Mouse (Mus musculus): Measurements from ENCODE around the gene Asgr1. TPM values are rescaled to one million over a fixed set of nuclear protein-coding genes. Genes with fewer than 3 reads are reported as not detected.
A peak's percentile ranks its signal among the peaks of the same experiment; 100 is the strongest.
"Not testable (repeated sequence)": the region's sequence is repeated elsewhere in the genome, so short reads cannot be mapped to it uniquely, and the experiment has no call there.

The Asgr1 gene
- polyA plus RNA-seq (2015; fragmentation: Nextera tagmentation; extraction: Ambion mirVana), result 6.8 and 7.3 TPM in 2 replicates

- 0 out of 2 replicates have a peak, but pooled peaks cover 3% of the 10 kb centered on the region for H3K27me3 ChIP-seq
- peak; percentile 62 for ATAC-seq (ENCODE audit: insufficient read depth)
- no peak within 1 kb of the TSS for H3K9ac ChIP-seq
- H3K27ac ChIP-seq (replicated peaks), result peak within 1 kb of the TSS; percentile 57
- no peaks in the 10 kb centered on the region for H3K9me3 ChIP-seq (replicated peaks)
- WGBS (ENCODE audit: insufficient replicate concordance), result 68% methylated on average over 10 of the region's 10 CpGs
- no peaks in the 10 kb centered on the region for H3K36me3 ChIP-seq (replicated peaks)
- H3K4me3 ChIP-seq (replicated peaks), result no peak within 1 kb of the TSS
- H3K4me1 ChIP-seq (replicated peaks), result peaks cover 13% of the 10 kb centered on the region; the same call in 1 of the 2 replicates
- H3K4me2 ChIP-seq, result 0 out of 2 replicates have a peak within 1 kb of the TSS, but pooled peaks have one; percentile 10
Measured at GRCm38 (mm10) chr11:70053898-70054570, at the start of gene Asgr1. TSS of gene Asgr1 (plus strand) at chr11:70054085.

- Histone ChIP-seq H3K27ac (replicated peaks) (no peak overlapping the region), H3K9me3 (replicated peaks) (no peaks in the 10 kb centered on the region), H3K4me3 (replicated peaks) (no peak overlapping the region), H3K4me1 (replicated peaks) (peaks cover 24% of the 10 kb centered on the region), H3K9ac (no peak overlapping the region), H3K4me2 (no peak overlapping the region), H3K27me3 (no peaks in the 10 kb centered on the region), H3K36me3 (replicated peaks) (peaks cover 55% of the 10 kb centered on the region)
- no peak for ATAC-seq (ENCODE audit: insufficient read depth)
- WGBS (ENCODE audit: insufficient replicate concordance), result 65% methylated on average over 5 of the region's 5 CpGs
Measured at GRCm38 (mm10) chr11:70005521-70005920, 48.4 kb upstream of the Asgr1 start.

- Histone ChIP-seq H3K4me2 (no peak overlapping the region), H3K36me3 (replicated peaks) (peaks cover 79% of the 10 kb centered on the region), H3K9ac (no peak overlapping the region), H3K4me3 (replicated peaks) (no peak overlapping the region), H3K27ac (replicated peaks) (no peak overlapping the region), H3K27me3 (no peaks in the 10 kb centered on the region), H3K9me3 (replicated peaks) (no peaks in the 10 kb centered on the region), H3K4me1 (replicated peaks) (peaks cover 18% of the 10 kb centered on the region)
- WGBS (ENCODE audit: insufficient replicate concordance), result 84% methylated on average over 6 of the region's 6 CpGs
- ATAC-seq (ENCODE audit: insufficient read depth), result no peak
Measured at GRCm38 (mm10) chr11:70010033-70010432, 43.9 kb upstream of the Asgr1 start.

GRCm38 (mm10) chr11:70010548-70010947 is 43.3 kb upstream of the Asgr1 start:
- WGBS (ENCODE audit: insufficient replicate concordance), result 84% methylated on average over 12 of the region's 12 CpGs
- H3K9me3 ChIP-seq (replicated peaks), result no peaks in the 10 kb centered on the region
- H3K4me1 ChIP-seq (replicated peaks), result peaks cover 21% of the 10 kb centered on the region
- no peak overlapping the region for H3K4me3 ChIP-seq (replicated peaks)
- H3K36me3 ChIP-seq (replicated peaks), result peaks cover 78% of the 10 kb centered on the region
- ATAC-seq (ENCODE audit: insufficient read depth), result no peak
- H3K9ac ChIP-seq, result no peak overlapping the region
- H3K27ac ChIP-seq (replicated peaks), result no peak overlapping the region
- H3K4me2 ChIP-seq, result no peak overlapping the region
- no peaks in the 10 kb centered on the region for H3K27me3 ChIP-seq

- peaks cover 25% of the 10 kb centered on the region for H3K4me1 ChIP-seq (replicated peaks)
- H3K27ac ChIP-seq (replicated peaks), result no peak overlapping the region
- peaks cover 75% of the 10 kb centered on the region for H3K36me3 ChIP-seq (replicated peaks)
- no peak overlapping the region for H3K4me3 ChIP-seq (replicated peaks)
- 76% methylated on average over 10 of the region's 10 CpGs for WGBS (ENCODE audit: insufficient replicate concordance)
- H3K27me3 ChIP-seq, result no peaks in the 10 kb centered on the region
- no peak for ATAC-seq (ENCODE audit: insufficient read depth)
- no peaks in the 10 kb centered on the region for H3K9me3 ChIP-seq (replicated peaks)
- no peak overlapping the region for H3K9ac ChIP-seq
- H3K4me2 ChIP-seq, result no peak overlapping the region
Measured at GRCm38 (mm10) chr11:70010961-70011360, 42.9 kb upstream of the Asgr1 start.

- H3K27me3 ChIP-seq, result no peaks in the 10 kb centered on the region
- no peak overlapping the region for H3K4me2 ChIP-seq
- H3K4me1 ChIP-seq (replicated peaks), result peaks cover 31% of the 10 kb centered on the region
- 80% methylated on average over 9 of the region's 9 CpGs for WGBS (ENCODE audit: insufficient replicate concordance)
- no peak for ATAC-seq (ENCODE audit: insufficient read depth)
- H3K4me3 ChIP-seq (replicated peaks), result no peak overlapping the region
- no peak overlapping the region for H3K9ac ChIP-seq
- peaks cover 56% of the 10 kb centered on the region for H3K36me3 ChIP-seq (replicated peaks)
- no peak overlapping the region for H3K27ac ChIP-seq (replicated peaks)
- H3K9me3 ChIP-seq (replicated peaks), result no peaks in the 10 kb centered on the region
Measured at GRCm38 (mm10) chr11:70012931-70013330, 41.0 kb upstream of the Asgr1 start.

- no peak for ATAC-seq (ENCODE audit: insufficient read depth)
- Histone ChIP-seq H3K27me3 (no peaks in the 10 kb centered on the region), H3K9me3 (replicated peaks) (no peaks in the 10 kb centered on the region), H3K36me3 (replicated peaks) (peaks cover 51% of the 10 kb centered on the region), H3K27ac (replicated peaks) (no peak overlapping the region), H3K9ac (no peak overlapping the region), H3K4me2 (no peak overlapping the region), H3K4me1 (replicated peaks) (peaks cover 35% of the 10 kb centered on the region), H3K4me3 (replicated peaks) (no peak overlapping the region)
- 86% methylated on average over 3 of the region's 3 CpGs for WGBS (ENCODE audit: insufficient replicate concordance)
Measured at GRCm38 (mm10) chr11:70013408-70013807, 40.5 kb upstream of the Asgr1 start.

GRCm38 (mm10) chr11:70014051-70014450 is 39.8 kb upstream of the Asgr1 start:
- H3K27me3 ChIP-seq, result no peaks in the 10 kb centered on the region
- ATAC-seq (ENCODE audit: insufficient read depth), result no peak
- peak overlapping the region; percentile 73 for H3K4me3 ChIP-seq (replicated peaks)
- peaks cover 42% of the 10 kb centered on the region for H3K4me1 ChIP-seq (replicated peaks)
- 64% methylated on average over 5 of the region's 5 CpGs for WGBS (ENCODE audit: insufficient replicate concordance)
- H3K27ac ChIP-seq (replicated peaks), result peak overlapping the region; percentile 76; the same call in 1 of the 2 replicates
- peak overlapping the region; percentile 75; the same call in 1 of the 2 replicates for H3K9ac ChIP-seq
- no peaks in the 10 kb centered on the region for H3K9me3 ChIP-seq (replicated peaks)
- peaks cover 44% of the 10 kb centered on the region for H3K36me3 ChIP-seq (replicated peaks)
- H3K4me2 ChIP-seq, result peak overlapping the region; percentile 88

- under 1% methylated on average over 35 of the region's 35 CpGs for WGBS (ENCODE audit: insufficient replicate concordance)
Measured at GRCm38 (mm10) chr11:70014880-70015558, 38.9 kb upstream of the Asgr1 start, which contains the start of gene Acadvl. TSS of gene Acadvl (minus strand) at chr11:70015411.

GRCm38 (mm10) chr11:70015677-70016076 is 38.2 kb upstream of the Asgr1 start:
- Histone ChIP-seq H3K27me3 (no peaks in the 10 kb centered on the region), H3K9me3 (replicated peaks) (no peaks in the 10 kb centered on the region), H3K36me3 (replicated peaks) (peaks cover 29% of the 10 kb centered on the region), H3K4me3 (replicated peaks) (peak overlapping the region; percentile 73), H3K9ac (0 out of 2 replicates have a peak overlapping the region, but pooled peaks have one; percentile 75), H3K27ac (replicated peaks) (no peak overlapping the region), H3K4me1 (replicated peaks) (peaks cover 57% of the 10 kb centered on the region), H3K4me2 (peak overlapping the region; percentile 88)
- no peak for ATAC-seq (ENCODE audit: insufficient read depth)
- 57% methylated on average over 6 of the region's 6 CpGs for WGBS (ENCODE audit: insufficient replicate concordance)

More at GRCm38 (mm10) chr11:70014880-70015558, 38.9 kb upstream of the Asgr1 start, which contains the start of gene Acadvl:
- Histone ChIP-seq H3K9ac (peak within 1 kb of the TSS; percentile 75), H3K4me3 (replicated peaks) (peak within 1 kb of the TSS; percentile 73), H3K27me3 (no peaks in the 10 kb centered on the region), H3K9me3 (replicated peaks) (no peaks in the 10 kb centered on the region), H3K36me3 (replicated peaks) (peaks cover 36% of the 10 kb centered on the region), H3K27ac (replicated peaks) (peak within 1 kb of the TSS; percentile 76), H3K4me2 (peak within 1 kb of the TSS; percentile 88), H3K4me1 (replicated peaks) (peaks cover 50% of the 10 kb centered on the region)
- peak; percentile 84 for ATAC-seq (ENCODE audit: insufficient read depth)

- not testable (repeated sequence) for H3K9ac ChIP-seq; H3K4me3 ChIP-seq (replicated peaks); H3K9me3 ChIP-seq (replicated peaks); H3K27ac ChIP-seq (replicated peaks); H3K27me3 ChIP-seq; H3K4me2 ChIP-seq; ATAC-seq (ENCODE audit: insufficient read depth)
- WGBS (ENCODE audit: insufficient replicate concordance), result 74% methylated on average over 2 of the region's 2 CpGs
- H3K4me1 ChIP-seq (replicated peaks), result peaks cover 62% of the 10 kb centered on the region
- peaks cover 24% of the 10 kb centered on the region for H3K36me3 ChIP-seq (replicated peaks)
Measured at GRCm38 (mm10) chr11:70016177-70016576, 37.7 kb upstream of the Asgr1 start.

All from liver, embryonic 15.5 days (tissue).